Mouse (Mus musculus): Measurements from ENCODE around the gene Senp1. TPM values are rescaled to one million over a fixed set of nuclear protein-coding genes. Genes with fewer than 3 reads are reported as not detected.

Senp1 gene
- polyA plus RNA-seq, 1 experiment from 2014 or later, result 49.0 TPM

DNA sequence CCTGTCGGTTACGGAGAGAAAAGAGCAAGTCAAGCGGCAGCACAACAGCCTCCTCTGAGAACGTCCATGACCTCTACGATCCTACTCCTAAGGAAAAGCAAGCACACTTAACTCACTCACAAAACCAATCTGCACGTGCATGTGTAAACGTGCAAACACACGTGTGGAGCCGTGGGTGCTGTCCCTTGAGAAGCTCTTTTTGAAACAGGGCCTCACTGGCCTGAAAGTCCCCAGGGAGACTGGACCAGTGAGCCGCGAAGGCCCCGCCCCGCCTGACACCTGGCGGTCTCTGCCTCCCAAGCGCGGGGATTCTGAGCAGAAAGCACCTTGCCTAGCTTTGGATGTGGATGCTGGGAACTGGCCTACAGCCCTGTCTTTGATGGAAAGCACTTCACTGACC, 18.5 kb downstream of the Senp1 start:
- no peak overlapping the region for H3K4me2 ChIP-seq (ENCODE audit: low read depth, low read length, severe bottlenecking)
- no peaks in the 10 kb centered on the region for H3K27me3 ChIP-seq (ENCODE audit: control insufficient read depth, insufficient read depth, low read length)
- ATAC-seq (replicated peaks; ENCODE audit: low FRiP score) (no peak), DNase-seq (ENCODE audit: low spot score) (no peak)
- H3K36me3 ChIP-seq (ENCODE audit: control insufficient read depth, insufficient read depth, low read length), result peaks cover 3% of the 10 kb centered on the region; the same call in 1 of the 2 replicates
- H3K4me1 ChIP-seq (replicated peaks; ENCODE audit: control insufficient read depth, insufficient read depth, low read length), result no peaks in the 10 kb centered on the region
- H3K9ac ChIP-seq (ENCODE audit: low read length), result no peak overlapping the region
- no peaks in the 10 kb centered on the region for H3K9me3 ChIP-seq (ENCODE audit: control insufficient read depth, low read length)
- 88% methylated on average over 16 of the region's 16 CpGs for WGBS
- no peak overlapping the region for H3K27ac ChIP-seq (ENCODE audit: low read depth, low read length)
- no peak overlapping the region for H3K4me3 ChIP-seq (ENCODE audit: low read depth, low read length)

DNA sequence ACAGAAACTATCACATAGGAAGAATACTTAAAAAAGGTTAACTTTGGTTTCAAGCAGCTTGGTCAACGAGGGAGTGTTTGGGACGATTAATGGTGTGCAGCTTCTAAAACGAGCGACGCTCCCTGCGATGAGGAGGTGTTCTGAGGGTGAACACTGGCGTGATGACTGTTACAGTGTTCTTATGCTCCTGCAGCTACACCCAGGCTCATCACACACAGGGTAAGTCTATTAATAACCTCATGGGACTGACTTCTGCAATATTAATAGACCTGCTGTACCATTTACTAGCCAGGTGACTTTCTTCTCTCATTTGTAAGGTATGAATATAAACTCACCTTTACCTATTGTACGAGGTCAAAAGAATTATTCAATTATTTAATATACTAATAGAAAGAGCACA, 19.0 kb downstream of the Senp1 start:
- no peak overlapping the region for H3K4me3 ChIP-seq (ENCODE audit: low read depth, low read length)
- ATAC-seq (replicated peaks; ENCODE audit: low FRiP score), result no peak
- DNase-seq (ENCODE audit: low spot score), result no peak
- WGBS, result 90% methylated on average over 8 of the region's 8 CpGs
- H3K9me3 ChIP-seq (ENCODE audit: control insufficient read depth, low read length), result no peaks in the 10 kb centered on the region
- peaks cover 3% of the 10 kb centered on the region; the same call in 1 of the 2 replicates for H3K36me3 ChIP-seq (ENCODE audit: control insufficient read depth, insufficient read depth, low read length)
- H3K27ac ChIP-seq (ENCODE audit: low read depth, low read length), result no peak overlapping the region
- no peak overlapping the region for H3K9ac ChIP-seq (ENCODE audit: low read length)
- no peak overlapping the region for H3K4me2 ChIP-seq (ENCODE audit: low read depth, low read length, severe bottlenecking)
- no peaks in the 10 kb centered on the region for H3K4me1 ChIP-seq (replicated peaks; ENCODE audit: control insufficient read depth, insufficient read depth, low read length)
- H3K27me3 ChIP-seq (ENCODE audit: control insufficient read depth, insufficient read depth, low read length), result no peaks in the 10 kb centered on the region

GRCm38 (mm10) chr15:98070376-98070775, 23.2 kb downstream of the Senp1 start:
- Histone ChIP-seq H3K4me3 (ENCODE audit: low read depth, low read length) (no peak overlapping the region), H3K36me3 (ENCODE audit: control insufficient read depth, insufficient read depth, low read length) (peaks cover 6% of the 10 kb centered on the region; the same call in 1 of the 2 replicates), H3K4me1 (replicated peaks; ENCODE audit: control insufficient read depth, insufficient read depth, low read length) (no peaks in the 10 kb centered on the region), H3K27me3 (ENCODE audit: control insufficient read depth, insufficient read depth, low read length) (no peaks in the 10 kb centered on the region), H3K4me2 (ENCODE audit: low read depth, low read length, severe bottlenecking) (no peak overlapping the region), H3K9ac (ENCODE audit: low read length) (no peak overlapping the region), H3K9me3 (ENCODE audit: control insufficient read depth, low read length) (no peaks in the 10 kb centered on the region), H3K27ac (ENCODE audit: low read depth, low read length) (no peak overlapping the region)
- WGBS, result 95% methylated on average over 3 of the region's 3 CpGs
- no peak for ATAC-seq (replicated peaks; ENCODE audit: low FRiP score)
- DNase-seq (ENCODE audit: low spot score), result no peak

DNA sequence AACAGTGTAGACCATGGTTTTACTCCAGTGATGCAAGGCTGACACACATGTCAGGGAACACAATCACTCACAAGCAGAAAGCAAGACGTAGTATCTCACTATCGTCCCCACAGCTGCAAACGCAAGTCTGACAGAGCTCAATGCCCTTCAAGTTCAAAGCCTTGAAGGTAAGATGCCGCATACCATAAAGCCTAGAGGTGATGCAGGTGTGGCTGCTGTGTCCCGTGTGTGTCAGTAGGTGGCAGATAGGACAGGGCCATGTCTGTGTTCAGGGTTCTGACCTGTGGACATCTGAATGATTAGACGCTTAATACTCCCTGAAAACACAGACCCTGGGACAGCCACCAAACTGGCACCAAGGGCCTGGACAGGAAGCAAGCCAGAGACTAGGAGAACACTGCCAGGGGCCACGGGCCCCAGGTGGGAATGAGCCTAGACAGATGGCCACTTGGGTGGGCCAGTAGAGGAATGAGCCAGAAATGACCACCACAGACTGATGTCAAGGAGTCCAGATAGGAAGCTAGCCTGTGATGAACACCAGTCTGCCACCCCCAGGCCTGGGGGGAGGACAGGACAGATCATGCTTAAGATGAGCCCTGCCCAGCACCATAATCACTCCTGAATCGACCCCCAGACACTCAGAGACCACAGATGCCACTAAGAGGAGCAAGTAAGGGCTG, 23.8 kb downstream of the Senp1 start:
- ATAC-seq (replicated peaks; ENCODE audit: low FRiP score) (no peak), DNase-seq (ENCODE audit: low spot score) (no peak)
- no peaks in the 10 kb centered on the region for H3K9me3 ChIP-seq (ENCODE audit: control insufficient read depth, low read length)
- peaks cover 6% of the 10 kb centered on the region; the same call in 1 of the 2 replicates for H3K36me3 ChIP-seq (ENCODE audit: control insufficient read depth, insufficient read depth, low read length)
- no peaks in the 10 kb centered on the region for H3K4me1 ChIP-seq (replicated peaks; ENCODE audit: control insufficient read depth, insufficient read depth, low read length)
- no peak overlapping the region for H3K9ac ChIP-seq (ENCODE audit: low read length)
- 91% methylated on average over 8 of the region's 8 CpGs for WGBS
- H3K4me3 ChIP-seq (ENCODE audit: low read depth, low read length), result no peak overlapping the region
- no peak overlapping the region for H3K27ac ChIP-seq (ENCODE audit: low read depth, low read length)
- H3K27me3 ChIP-seq (ENCODE audit: control insufficient read depth, insufficient read depth, low read length), result no peaks in the 10 kb centered on the region
- H3K4me2 ChIP-seq (ENCODE audit: low read depth, low read length, severe bottlenecking), result no peak overlapping the region

DNA sequence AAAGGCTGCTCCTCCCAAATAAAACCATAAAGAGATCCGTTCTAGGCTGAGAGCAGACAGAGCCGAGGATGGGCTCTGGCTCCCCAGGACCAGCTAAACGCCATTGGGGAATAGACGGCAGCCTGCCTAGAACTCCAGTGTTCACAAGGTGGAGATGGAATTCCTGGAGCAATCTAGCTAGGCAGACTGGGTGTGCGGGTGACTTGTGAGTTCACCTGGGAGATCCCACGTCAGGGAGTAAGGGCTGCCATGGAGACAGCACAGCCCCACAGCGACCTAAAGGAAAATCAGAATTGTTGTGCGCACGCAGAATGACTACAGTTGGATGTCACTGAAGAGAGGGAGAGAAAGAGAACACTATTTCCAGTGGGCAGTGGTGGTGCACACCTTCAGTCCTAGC, 25.0 kb downstream of the Senp1 start:
- Histone ChIP-seq H3K4me1 (replicated peaks; ENCODE audit: control insufficient read depth, insufficient read depth, low read length) (no peaks in the 10 kb centered on the region), H3K4me3 (ENCODE audit: low read depth, low read length) (no peak overlapping the region), H3K27me3 (ENCODE audit: control insufficient read depth, insufficient read depth, low read length) (no peaks in the 10 kb centered on the region), H3K27ac (ENCODE audit: low read depth, low read length) (no peak overlapping the region), H3K9ac (ENCODE audit: low read length) (no peak overlapping the region), H3K9me3 (ENCODE audit: control insufficient read depth, low read length) (no peaks in the 10 kb centered on the region), H3K4me2 (ENCODE audit: low read depth, low read length, severe bottlenecking) (no peak overlapping the region), H3K36me3 (ENCODE audit: control insufficient read depth, insufficient read depth, low read length) (peaks cover 6% of the 10 kb centered on the region; the same call in 1 of the 2 replicates)
- WGBS, result 93% methylated on average over 9 of the region's 9 CpGs
- no peak for ATAC-seq (replicated peaks; ENCODE audit: low FRiP score)
- DNase-seq (ENCODE audit: low spot score), result no peak

- Histone ChIP-seq H3K4me2 (ENCODE audit: low read depth, low read length, severe bottlenecking) (no peak overlapping the region), H3K9ac (ENCODE audit: low read length) (no peak overlapping the region), H3K9me3 (ENCODE audit: control insufficient read depth, low read length) (no peaks in the 10 kb centered on the region), H3K27me3 (ENCODE audit: control insufficient read depth, insufficient read depth, low read length) (no peaks in the 10 kb centered on the region), H3K4me1 (replicated peaks; ENCODE audit: control insufficient read depth, insufficient read depth, low read length) (no peaks in the 10 kb centered on the region), H3K27ac (ENCODE audit: low read depth, low read length) (no peak overlapping the region), H3K4me3 (ENCODE audit: low read depth, low read length) (no peak overlapping the region), H3K36me3 (ENCODE audit: control insufficient read depth, insufficient read depth, low read length) (peaks cover 6% of the 10 kb centered on the region; the same call in 1 of the 2 replicates)
- WGBS, result 73% methylated on average over 3 of the region's 3 CpGs
- DNase-seq (ENCODE audit: low spot score) (no peak), ATAC-seq (replicated peaks; ENCODE audit: low FRiP score) (no peak)
Measured at GRCm38 (mm10) chr15:98067492-98067891, 26.1 kb downstream of the Senp1 start.

DNA sequence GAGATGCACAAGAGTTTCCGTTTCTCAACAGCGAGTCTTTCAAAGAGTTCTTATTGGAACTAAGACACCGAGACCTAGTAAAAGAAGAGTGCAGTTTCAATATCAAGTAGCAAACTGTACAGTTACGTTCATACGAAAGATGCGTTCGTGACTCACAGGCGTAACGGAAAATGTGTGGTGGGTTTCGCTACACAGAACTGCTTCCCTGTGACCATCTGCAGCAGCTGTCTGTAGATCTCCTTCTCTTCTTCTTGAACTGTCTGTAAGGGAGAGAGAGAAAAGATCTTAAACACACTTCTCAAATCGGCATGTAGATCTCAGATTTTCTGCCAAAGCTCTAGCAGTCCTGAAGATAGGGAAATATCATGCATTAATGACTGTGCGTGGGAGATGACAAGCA, 26.9 kb downstream of the Senp1 start:
- ATAC-seq (replicated peaks; ENCODE audit: low FRiP score) (no peak), DNase-seq (ENCODE audit: low spot score) (no peak)
- no peak overlapping the region for H3K27ac ChIP-seq (ENCODE audit: low read depth, low read length)
- no peak overlapping the region for H3K4me3 ChIP-seq (ENCODE audit: low read depth, low read length)
- H3K9ac ChIP-seq (ENCODE audit: low read length), result no peak overlapping the region
- no peak overlapping the region for H3K4me2 ChIP-seq (ENCODE audit: low read depth, low read length, severe bottlenecking)
- WGBS, result 96% methylated on average over 12 of the region's 12 CpGs
- H3K27me3 ChIP-seq (ENCODE audit: control insufficient read depth, insufficient read depth, low read length), result no peaks in the 10 kb centered on the region
- no peaks in the 10 kb centered on the region for H3K9me3 ChIP-seq (ENCODE audit: control insufficient read depth, low read length)
- H3K36me3 ChIP-seq (ENCODE audit: control insufficient read depth, insufficient read depth, low read length), result peaks cover 6% of the 10 kb centered on the region; the same call in 1 of the 2 replicates
- H3K4me1 ChIP-seq (replicated peaks; ENCODE audit: control insufficient read depth, insufficient read depth, low read length), result no peaks in the 10 kb centered on the region

GRCm38 (mm10) chr15:98065881-98066280, 27.7 kb downstream of the Senp1 start:
- no peak for DNase-seq (ENCODE audit: low spot score)
- 92% methylated on average over 5 of the region's 5 CpGs for WGBS
- Histone ChIP-seq H3K9ac (ENCODE audit: low read length) (no peak overlapping the region), H3K9me3 (ENCODE audit: control insufficient read depth, low read length) (no peaks in the 10 kb centered on the region), H3K27me3 (ENCODE audit: control insufficient read depth, insufficient read depth, low read length) (no peaks in the 10 kb centered on the region), H3K4me1 (replicated peaks; ENCODE audit: control insufficient read depth, insufficient read depth, low read length) (no peaks in the 10 kb centered on the region), H3K36me3 (ENCODE audit: control insufficient read depth, insufficient read depth, low read length) (peaks cover 6% of the 10 kb centered on the region; the same call in 1 of the 2 replicates), H3K27ac (ENCODE audit: low read depth, low read length) (no peak overlapping the region), H3K4me2 (ENCODE audit: low read depth, low read length, severe bottlenecking) (no peak overlapping the region), H3K4me3 (ENCODE audit: low read depth, low read length) (no peak overlapping the region)
- ATAC-seq (replicated peaks; ENCODE audit: low FRiP score), result no peak

GRCm38 (mm10) chr15:98055246-98055645, 38.3 kb downstream of the Senp1 start:
- H3K4me3 ChIP-seq (ENCODE audit: low read depth, low read length), result no peak overlapping the region
- H3K9ac ChIP-seq (ENCODE audit: low read length), result no peak overlapping the region
- peaks cover 8% of the 10 kb centered on the region; the same call in 1 of the 2 replicates for H3K36me3 ChIP-seq (ENCODE audit: control insufficient read depth, insufficient read depth, low read length)
- no peak overlapping the region for H3K27ac ChIP-seq (ENCODE audit: low read depth, low read length)
- 32% methylated on average over 5 of the region's 5 CpGs for WGBS
- H3K4me1 ChIP-seq (replicated peaks; ENCODE audit: control insufficient read depth, insufficient read depth, low read length), result 0 out of 2 replicates have a peak, but pooled peaks cover 2% of the 10 kb centered on the region
- DNase-seq (ENCODE audit: low spot score) (peak; percentile 81), ATAC-seq (replicated peaks; ENCODE audit: low FRiP score) (peak; percentile 56)
- no peaks in the 10 kb centered on the region for H3K27me3 ChIP-seq (ENCODE audit: control insufficient read depth, insufficient read depth, low read length)
- H3K9me3 ChIP-seq (ENCODE audit: control insufficient read depth, low read length), result no peaks in the 10 kb centered on the region
- H3K4me2 ChIP-seq (ENCODE audit: low read depth, low read length, severe bottlenecking), result no peak overlapping the region

Data from forebrain, embryonic 11.5 days (tissue).